Mouse (Mus musculus): ENCODE measurements around the gene Steap3. TPM values are rescaled to one million over a fixed set of nuclear protein-coding genes. Genes with fewer than 3 reads are reported as not detected.

Gene Steap3
- total and polyA plus RNA-seq, 2 experiments from 2014 or later, result 3.7 to 5.9 TPM

DNA sequence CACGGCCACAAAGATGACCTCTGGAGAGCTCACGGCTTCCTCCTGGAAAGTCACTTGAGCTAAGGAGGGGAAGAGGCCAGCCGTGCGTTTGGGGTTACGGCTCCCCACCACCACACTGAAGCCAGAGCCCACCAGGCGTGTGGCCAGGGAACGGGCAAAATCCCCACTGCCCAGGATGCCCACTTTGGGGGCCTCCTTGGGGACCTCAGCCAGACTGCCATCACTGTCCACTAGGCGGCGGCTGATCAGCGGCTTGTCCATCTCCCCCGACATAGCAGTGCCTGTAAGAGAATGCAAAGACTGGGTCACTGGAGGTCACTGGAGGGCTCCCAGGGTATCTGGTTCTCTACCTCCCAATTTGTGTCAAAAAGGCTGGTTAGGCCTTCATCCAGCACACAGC lies 28.5 kb downstream of the Steap3 start:
- no peak overlapping the region for H3K4me2 ChIP-seq (ENCODE audit: low read depth, low read length, poor library complexity, severe bottlenecking)
- DNase-seq (ENCODE audit: low spot score), result no peak
- no peaks in the 10 kb centered on the region for H3K9me3 ChIP-seq (ENCODE audit: low read length)
- 81% methylated on average over 11 of the region's 11 CpGs for WGBS
- H3K36me3 ChIP-seq (ENCODE audit: insufficient read depth, low read length), result no peaks in the 10 kb centered on the region
- no peak for ATAC-seq (ENCODE audit: low FRiP score)
- H3K27ac ChIP-seq (ENCODE audit: low read depth, low read length), result no peak overlapping the region
- no peaks in the 10 kb centered on the region for H3K27me3 ChIP-seq (ENCODE audit: insufficient read depth, low read length)
- no peak overlapping the region for H3K4me3 ChIP-seq (ENCODE audit: low read depth, low read length)
- no peak overlapping the region for H3K9ac ChIP-seq (replicated peaks; ENCODE audit: low read length, poor library complexity, severe bottlenecking)
- TF ChIP-seq CTCF (IDR thresholded peaks at IDR 0.05), result peak; percentile 13; the same call in 1 of the 2 replicates
- no peaks in the 10 kb centered on the region for H3K4me1 ChIP-seq (ENCODE audit: insufficient read depth, low read length)

DNA sequence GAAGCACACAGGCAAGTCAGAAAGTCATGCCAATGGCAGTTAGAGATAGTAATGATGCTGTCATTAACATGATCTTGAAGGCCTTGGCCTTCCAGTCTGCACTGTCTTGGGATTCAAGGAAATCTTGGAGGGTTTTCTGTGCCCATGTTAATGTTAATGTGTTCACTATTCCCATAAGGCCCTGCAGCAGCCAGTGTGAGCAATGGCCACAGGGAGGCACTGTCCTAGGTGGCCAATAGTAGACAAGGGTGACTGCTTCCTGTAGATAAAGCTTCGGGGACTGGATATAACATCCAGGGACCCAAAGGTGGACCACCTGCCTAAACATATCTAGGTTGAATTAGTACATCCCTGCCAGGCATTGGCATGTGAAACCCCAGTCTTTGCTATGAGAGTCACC lies 35.4 kb downstream of the Steap3 start:
- no peaks in the 10 kb centered on the region for H3K4me1 ChIP-seq (ENCODE audit: insufficient read depth, low read length)
- WGBS, result 90% methylated on average over 1 of the region's 1 CpGs
- no peaks in the 10 kb centered on the region for H3K9me3 ChIP-seq (ENCODE audit: low read length)
- no peak for DNase-seq (ENCODE audit: low spot score)
- H3K27me3 ChIP-seq (ENCODE audit: insufficient read depth, low read length), result no peaks in the 10 kb centered on the region
- no peak overlapping the region for H3K27ac ChIP-seq (ENCODE audit: low read depth, low read length)
- no peaks in the 10 kb centered on the region for H3K36me3 ChIP-seq (ENCODE audit: insufficient read depth, low read length)
- no peak for ATAC-seq (ENCODE audit: low FRiP score)
- no peak overlapping the region for H3K4me2 ChIP-seq (ENCODE audit: low read depth, low read length, poor library complexity, severe bottlenecking)
- peak; percentile 37; the same call in 1 of the 2 replicates for TF ChIP-seq CTCF (IDR thresholded peaks at IDR 0.05)
- no peak overlapping the region for H3K4me3 ChIP-seq (ENCODE audit: low read depth, low read length)
- no peak overlapping the region for H3K9ac ChIP-seq (replicated peaks; ENCODE audit: low read length, poor library complexity, severe bottlenecking)

DNA sequence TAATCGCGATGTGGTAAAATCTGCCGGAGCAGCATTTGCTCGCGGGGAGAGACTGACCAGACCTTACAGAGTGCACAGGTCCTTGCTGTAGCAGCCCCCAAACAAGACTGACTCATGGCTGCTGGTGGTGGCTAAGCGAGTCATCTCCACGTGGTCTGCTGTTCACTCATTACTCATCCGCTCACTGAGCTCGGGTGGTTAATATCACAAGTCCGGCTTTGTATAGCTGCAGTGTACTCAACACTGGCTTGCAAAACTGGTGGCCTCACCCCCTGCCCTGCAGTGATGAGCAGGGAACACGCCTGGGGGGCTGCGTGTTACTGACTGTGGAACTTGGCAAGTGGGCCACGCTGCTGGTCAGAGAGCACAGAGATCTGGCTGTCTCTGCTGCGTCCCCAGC lies 36.1 kb downstream of the Steap3 start:
- Histone ChIP-seq H3K4me2 (ENCODE audit: low read depth, low read length, poor library complexity, severe bottlenecking) (no peak overlapping the region), H3K9me3 (ENCODE audit: low read length) (no peaks in the 10 kb centered on the region), H3K36me3 (ENCODE audit: insufficient read depth, low read length) (no peaks in the 10 kb centered on the region), H3K27ac (ENCODE audit: low read depth, low read length) (no peak overlapping the region), H3K27me3 (ENCODE audit: insufficient read depth, low read length) (no peaks in the 10 kb centered on the region), H3K4me1 (ENCODE audit: insufficient read depth, low read length) (no peaks in the 10 kb centered on the region), H3K9ac (replicated peaks; ENCODE audit: low read length, poor library complexity, severe bottlenecking) (no peak overlapping the region), H3K4me3 (ENCODE audit: low read depth, low read length) (no peak overlapping the region)
- no peak for DNase-seq (ENCODE audit: low spot score)
- no peak for ATAC-seq (ENCODE audit: low FRiP score)
- 88% methylated on average over 14 of the region's 14 CpGs for WGBS
- no peak for TF ChIP-seq CTCF (IDR thresholded peaks at IDR 0.05)

DNA sequence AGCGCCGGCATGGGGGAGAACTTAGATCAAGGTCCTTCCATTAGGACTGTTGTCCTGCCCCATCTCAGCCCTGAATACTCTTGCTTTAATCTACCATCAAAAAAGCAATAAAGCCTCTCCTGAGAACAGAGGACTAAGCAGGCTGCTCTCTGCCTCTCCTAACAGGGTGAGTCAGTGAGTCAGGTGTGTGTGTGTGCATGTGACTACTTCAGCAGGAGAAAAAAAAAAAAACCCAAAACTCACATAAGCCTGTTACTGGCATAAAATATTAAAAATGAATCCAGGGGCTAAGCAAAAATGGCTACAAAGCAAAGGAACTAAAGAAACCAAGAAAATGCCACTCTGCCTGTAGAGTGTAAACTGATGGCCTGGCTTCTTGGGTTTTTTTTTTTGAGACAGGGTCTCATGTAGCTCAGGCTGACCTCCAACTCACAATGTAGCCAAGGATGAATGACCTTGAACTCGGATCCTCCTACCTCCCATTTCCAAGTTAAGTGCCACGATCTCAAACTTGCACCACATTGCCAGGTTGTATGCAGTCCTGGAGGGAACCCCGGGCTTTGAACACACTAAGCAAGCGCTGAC lies 36.8 kb downstream of the Steap3 start:
- Histone ChIP-seq H3K4me1 (ENCODE audit: insufficient read depth, low read length) (no peaks in the 10 kb centered on the region), H3K9me3 (ENCODE audit: low read length) (no peaks in the 10 kb centered on the region), H3K9ac (replicated peaks; ENCODE audit: low read length, poor library complexity, severe bottlenecking) (no peak overlapping the region), H3K4me2 (ENCODE audit: low read depth, low read length, poor library complexity, severe bottlenecking) (no peak overlapping the region), H3K27ac (ENCODE audit: low read depth, low read length) (no peak overlapping the region), H3K36me3 (ENCODE audit: insufficient read depth, low read length) (no peaks in the 10 kb centered on the region), H3K4me3 (ENCODE audit: low read depth, low read length) (no peak overlapping the region), H3K27me3 (ENCODE audit: insufficient read depth, low read length) (no peaks in the 10 kb centered on the region)
- TF ChIP-seq CTCF (IDR thresholded peaks at IDR 0.05), result no peak
- WGBS, result 89% methylated on average over 6 of the region's 6 CpGs
- ATAC-seq (ENCODE audit: low FRiP score) (no peak), DNase-seq (ENCODE audit: low spot score) (no peak)

DNA sequence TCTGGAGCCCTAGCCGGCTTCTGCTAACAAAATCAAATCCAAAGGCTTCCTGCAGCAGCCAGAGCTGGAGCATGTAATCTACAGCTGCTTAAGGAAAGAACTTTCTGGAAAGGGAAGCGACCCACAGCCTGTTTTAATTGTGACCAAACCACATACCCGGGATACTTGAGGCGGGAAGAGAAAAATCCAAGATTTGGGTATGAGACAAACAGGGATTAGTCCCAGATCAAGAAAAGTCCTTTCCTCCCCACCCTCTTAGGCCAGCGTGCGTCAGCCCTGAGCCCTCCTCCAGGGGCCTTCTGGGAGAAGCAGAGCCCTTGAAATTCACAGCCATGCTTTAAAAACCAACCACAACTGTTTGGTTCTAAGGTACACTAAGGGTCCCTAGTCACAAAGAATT lies 40.3 kb downstream of the Steap3 start:
- Histone ChIP-seq H3K4me3 (ENCODE audit: low read depth, low read length) (no peak overlapping the region), H3K9ac (replicated peaks; ENCODE audit: low read length, poor library complexity, severe bottlenecking) (no peak overlapping the region), H3K4me1 (ENCODE audit: insufficient read depth, low read length) (no peaks in the 10 kb centered on the region), H3K9me3 (ENCODE audit: low read length) (no peaks in the 10 kb centered on the region), H3K4me2 (ENCODE audit: low read depth, low read length, poor library complexity, severe bottlenecking) (no peak overlapping the region), H3K27ac (ENCODE audit: low read depth, low read length) (no peak overlapping the region), H3K36me3 (ENCODE audit: insufficient read depth, low read length) (no peaks in the 10 kb centered on the region), H3K27me3 (ENCODE audit: insufficient read depth, low read length) (no peaks in the 10 kb centered on the region)
- ATAC-seq (ENCODE audit: low FRiP score), result no peak
- no peak for DNase-seq (ENCODE audit: low spot score)
- 67% methylated on average over 6 of the region's 6 CpGs for WGBS
- TF ChIP-seq CTCF (IDR thresholded peaks at IDR 0.05), result no peak

DNA sequence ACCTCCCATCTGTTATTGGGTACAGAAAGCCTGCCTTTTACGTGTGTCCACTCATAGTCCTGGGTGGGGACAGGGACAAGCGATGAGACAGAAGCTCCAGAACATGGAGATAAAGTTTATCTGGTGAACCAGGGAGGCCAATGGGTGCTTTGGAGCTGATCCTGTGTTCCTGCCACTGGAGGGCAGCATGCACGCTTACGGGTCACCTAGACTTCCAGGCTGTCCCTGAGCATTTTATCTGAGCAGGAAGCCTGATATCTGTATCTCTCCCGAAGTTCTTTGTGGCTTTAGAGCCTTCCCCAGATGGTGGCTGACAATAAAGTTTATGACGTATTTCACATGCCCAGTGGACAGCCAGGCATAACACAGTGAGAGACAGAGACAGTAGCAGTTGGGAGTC lies 41.2 kb downstream of the Steap3 start:
- ATAC-seq (ENCODE audit: low FRiP score) (no peak), DNase-seq (ENCODE audit: low spot score) (peak; percentile 67)
- no peak overlapping the region for H3K27ac ChIP-seq (ENCODE audit: low read depth, low read length)
- no peak overlapping the region for H3K4me3 ChIP-seq (ENCODE audit: low read depth, low read length)
- no peaks in the 10 kb centered on the region for H3K27me3 ChIP-seq (ENCODE audit: insufficient read depth, low read length)
- H3K36me3 ChIP-seq (ENCODE audit: insufficient read depth, low read length), result no peaks in the 10 kb centered on the region
- 33% methylated on average over 6 of the region's 6 CpGs for WGBS
- H3K4me2 ChIP-seq (ENCODE audit: low read depth, low read length, poor library complexity, severe bottlenecking), result no peak overlapping the region
- H3K9ac ChIP-seq (replicated peaks; ENCODE audit: low read length, poor library complexity, severe bottlenecking), result no peak overlapping the region
- H3K4me1 ChIP-seq (ENCODE audit: insufficient read depth, low read length), result no peaks in the 10 kb centered on the region
- no peaks in the 10 kb centered on the region for H3K9me3 ChIP-seq (ENCODE audit: low read length)
- TF ChIP-seq CTCF (IDR thresholded peaks at IDR 0.05), result peak; percentile 83
